Mouse (Mus musculus) hindbrain, postnatal 0 days (tissue): ENCODE measurements at regions not wholly inside any gene's neighbourhood (a gene's known extent, or its start where the extent isn't known, plus 50 kb on each side); places are given as distances from the start of the nearest gene placed in this dataset.
A peak's percentile ranks its signal among the peaks of the same experiment; 100 is the strongest.

Experiments
- ATAC-seq: fragments of 200-750 bp; cut with Nextera tagmentation; 2 replicates; pipeline ENCODE4 v1.8.0; 2017; ENCODE audit warnings: mild to moderate bottlenecking, moderate TSS enrichment, moderate library complexity
- DNase-seq: peaks from one replicate; pipeline ENCODE4 v3.0.0-alpha.2; 2015; ENCODE audit warnings: low spot score
- H3K27ac ChIP-seq: fragments of 300-500 bp; sonication (generic); 2 replicates; pipeline ENCODE4 v1.5.1; 2014; ENCODE audit warnings: mild to moderate bottlenecking
- H3K27me3 ChIP-seq: fragments of 300-500 bp; sonication (generic); 2 replicates; pipeline ENCODE4 v1.6.1; 2014; ENCODE audit warnings: low read length, mixed read lengths; ENCODE audit not compliant: insufficient read depth
- H3K36me3 ChIP-seq: fragments of 300-500 bp; sonication (generic); 2 replicates; pipeline ENCODE4 v1.6.1; 2014; ENCODE audit warnings: low read length, mixed read lengths; ENCODE audit not compliant: insufficient read depth
- H3K4me1 ChIP-seq: fragments of 300-500 bp; sonication (generic); 2 replicates; pipeline ENCODE4 v1.6.1; 2014; ENCODE audit warnings: antibody characterized with exemption, low read length, mixed read lengths; ENCODE audit not compliant: insufficient read depth
- H3K4me2 ChIP-seq: fragments of 300-500 bp; sonication (generic); 2 replicates; pipeline ENCODE4 v1.6.1; 2014; ENCODE audit warnings: low read depth, mild to moderate bottlenecking, low read length, moderate library complexity, mixed read lengths
- H3K4me3 ChIP-seq: fragments of 300-500 bp; sonication (generic); 2 replicates; pipeline ENCODE4 v1.5.1; 2014; ENCODE audit warnings: low read length
- H3K9ac ChIP-seq: fragments of 300-500 bp; sonication (generic); replicated peaks from 2 replicates; pipeline ENCODE4 v1.6.1; 2014; ENCODE audit warnings: mild to moderate bottlenecking, low read length, moderate library complexity, mixed read lengths
- H3K9me3 ChIP-seq: fragments of 300-500 bp; sonication (generic); 2 replicates; pipeline ENCODE4 v1.6.1; 2016; ENCODE audit warnings: low read length, mixed read lengths
- CTCF ChIP-seq: IDR thresholded peaks from 2 replicates; pipeline ENCODE4 v1.5.1; 2016; ENCODE audit warnings: antibody characterized with exemption, control low read depth, low read depth
- WGBS: fragments of 180-500 bp; shearing (Covaris S2); extraction: QIAGEN DNeasy Blood & Tissue Kit; methylation state at CpG from one replicate; pipeline ENCODE4 v1.1.7; 2014; 5-methylcytosine and 5-hydroxymethylcytosine counted together

- no peaks in the 10 kb centered on the region for H3K9me3 ChIP-seq
- no peak for TF ChIP-seq CTCF
- H3K4me3 ChIP-seq, result no peak overlapping the region
- DNase-seq (no peak), ATAC-seq (no peak)
- H3K36me3 ChIP-seq, result no peaks in the 10 kb centered on the region
- no peaks in the 10 kb centered on the region for H3K4me1 ChIP-seq
- no peak overlapping the region for H3K4me2 ChIP-seq
- WGBS, result 68% methylated on average over 2 of the region's 2 CpGs
- no peak overlapping the region for H3K9ac ChIP-seq
- H3K27ac ChIP-seq, result no peak overlapping the region
- no peaks in the 10 kb centered on the region for H3K27me3 ChIP-seq
Measured at GRCm38 (mm10) chr15:24422333-24422942, 991.1 kb downstream of the Basp1 start.

GRCm38 (mm10) chr15:24419736-24420135 is 993.8 kb downstream of the Basp1 start:
- Histone ChIP-seq H3K4me2 (no peak overlapping the region), H3K36me3 (no peaks in the 10 kb centered on the region), H3K27ac (no peak overlapping the region), H3K9ac (no peak overlapping the region), H3K4me3 (no peak overlapping the region), H3K4me1 (no peaks in the 10 kb centered on the region), H3K27me3 (no peaks in the 10 kb centered on the region), H3K9me3 (no peaks in the 10 kb centered on the region)
- DNase-seq (no peak), ATAC-seq (no peak)
- 76% methylated on average over 1 of the region's 1 CpGs for WGBS
- TF ChIP-seq CTCF, result no peak

- DNase-seq (no peak), ATAC-seq (no peak)
- 93% methylated on average over 1 of the region's 1 CpGs for WGBS
Measured at GRCm38 (mm10) chr15:24419186-24419585, 994.4 kb downstream of the Basp1 start.

GRCm38 (mm10) chr15:24407691-24408090 is 1005.9 kb downstream of the Basp1 start:
- no peak overlapping the region for H3K4me3 ChIP-seq
- peak; percentile 83 for TF ChIP-seq CTCF

More at GRCm38 (mm10) chr15:24419186-24419585, 994.4 kb downstream of the Basp1 start:
- H3K4me3 ChIP-seq, result no peak overlapping the region
- no peaks in the 10 kb centered on the region for H3K4me1 ChIP-seq
- H3K9me3 ChIP-seq, result no peaks in the 10 kb centered on the region
- no peak for TF ChIP-seq CTCF
- no peak overlapping the region for H3K4me2 ChIP-seq
- no peak overlapping the region for H3K9ac ChIP-seq
- H3K36me3 ChIP-seq, result no peaks in the 10 kb centered on the region
- H3K27me3 ChIP-seq, result no peaks in the 10 kb centered on the region
- H3K27ac ChIP-seq, result no peak overlapping the region

GRCm38 (mm10) chr15:24405305-24405704 is 1008.3 kb downstream of the Basp1 start:
- 50% methylated on average over 1 of the region's 1 CpGs for whole genome bisulfite sequencing
- TF ChIP-seq CTCF, result no peak

More at GRCm38 (mm10) chr15:24407691-24408090, 1005.9 kb downstream of the Basp1 start:
- no peak overlapping the region for H3K27ac ChIP-seq
- H3K9ac ChIP-seq, result no peak overlapping the region
- H3K4me2 ChIP-seq, result no peak overlapping the region
- 60% methylated on average over 3 of the region's 3 CpGs for WGBS
- H3K4me1 ChIP-seq, result no peaks in the 10 kb centered on the region
- peak; percentile 86 for DNase-seq
- H3K36me3 ChIP-seq, result no peaks in the 10 kb centered on the region
- no peaks in the 10 kb centered on the region for H3K9me3 ChIP-seq
- ATAC-seq, result 0 out of 2 replicates have a peak, but pooled peaks have one; percentile 35
- no peaks in the 10 kb centered on the region for H3K27me3 ChIP-seq

GRCm38 (mm10) chr15:24400088-24400487 is 1013.5 kb downstream of the Basp1 start:
- Histone ChIP-seq H3K36me3 (no peaks in the 10 kb centered on the region), H3K4me2 (no peak overlapping the region), H3K27ac (no peak overlapping the region), H3K9ac (no peak overlapping the region), H3K27me3 (no peaks in the 10 kb centered on the region), H3K9me3 (no peaks in the 10 kb centered on the region), H3K4me3 (no peak overlapping the region), H3K4me1 (no peaks in the 10 kb centered on the region)
- DNase-seq (no peak), ATAC-seq (no peak)
- WGBS, result 89% methylated on average over 2 of the region's 2 CpGs
- no peak for TF ChIP-seq CTCF

More at GRCm38 (mm10) chr15:24405305-24405704, 1008.3 kb downstream of the Basp1 start:
- H3K4me1 ChIP-seq, result no peaks in the 10 kb centered on the region
- H3K27me3 ChIP-seq, result no peaks in the 10 kb centered on the region
- H3K9me3 ChIP-seq, result no peaks in the 10 kb centered on the region
- no peaks in the 10 kb centered on the region for H3K36me3 ChIP-seq
- no peak overlapping the region for H3K4me2 ChIP-seq
- no peak overlapping the region for H3K4me3 ChIP-seq
- H3K9ac ChIP-seq, result no peak overlapping the region
- no peak overlapping the region for H3K27ac ChIP-seq
- no peak for ATAC-seq
- DNase-seq, result no peak

- WGBS, result 86% methylated on average over 8 of the region's 8 CpGs
- H3K4me2 ChIP-seq, result no peak overlapping the region
- no peak overlapping the region for H3K9ac ChIP-seq
- H3K27me3 ChIP-seq, result no peaks in the 10 kb centered on the region
- no peak overlapping the region for H3K4me3 ChIP-seq
- no peaks in the 10 kb centered on the region for H3K36me3 ChIP-seq
- DNase-seq, result no peak
- H3K4me1 ChIP-seq, result no peaks in the 10 kb centered on the region
- no peaks in the 10 kb centered on the region for H3K9me3 ChIP-seq
- no peak overlapping the region for H3K27ac ChIP-seq
- no peak for TF ChIP-seq CTCF
- ATAC-seq, result no peak
Measured at GRCm38 (mm10) chr15:24358398-24358797, 1055.2 kb downstream of the Basp1 start.
